Mouse (Mus musculus) thymus, adult 2 months (tissue): ENCODE data around the gene Shq1.

Experiments
- CTCF ChIP-seq: fragments of 200-500 bp; IDR thresholded peaks from 2 replicates; pipeline ENCODE4 v1.5.1; 2012; ENCODE audit warnings: mild to moderate bottlenecking, control low read depth, low read length, moderate library complexity, borderline replicate concordance; ENCODE audit not compliant: control insufficient read depth, poor library complexity, insufficient read depth; ENCODE audit errors: extremely low read depth
- POLR2A ChIP-seq: fragments of 200-500 bp; IDR thresholded peaks from 2 replicates; pipeline ENCODE4 v1.6.1; 2012; ENCODE audit warnings: mild to moderate bottlenecking, low read length, control low read depth, moderate library complexity; ENCODE audit not compliant: control insufficient read depth, poor library complexity, insufficient read depth; ENCODE audit errors: extremely low read depth

GRCm38 (mm10) chr6:100581951-100582350, 89.0 kb downstream of the Shq1 start:
- no peak for TF ChIP-seq CTCF
- no peak for TF ChIP-seq POLR2A
